Mouse (Mus musculus): ENCODE data around the gene Lsp1.

Gene Lsp1

DNA sequence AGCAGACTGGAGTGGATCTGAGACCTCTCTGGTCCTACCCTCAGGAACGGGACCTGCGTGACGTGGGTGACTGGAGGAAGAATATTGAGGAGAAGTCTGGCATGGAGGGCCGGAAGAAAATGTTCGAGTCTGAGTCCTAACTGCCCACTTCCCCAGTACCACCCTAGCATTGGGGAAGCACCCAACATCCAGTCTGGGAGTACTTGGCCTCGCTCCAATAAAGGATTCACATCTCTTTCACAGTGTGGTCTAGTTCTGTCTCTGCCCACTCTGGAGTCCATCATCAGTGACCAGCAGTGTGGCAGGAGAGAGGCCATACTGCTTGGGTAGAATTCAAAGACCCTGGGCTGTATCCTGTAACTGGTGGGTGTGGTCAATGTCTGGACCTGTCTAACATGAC is 16.4 kb upstream of the Lsp1 start:
- DNase-seq (ENCODE audit: low spot score), result no peak

- DNase-seq (ENCODE audit: low spot score), result no peak
Measured at GRCm38 (mm10) chr7:142445324-142445723, 15.3 kb upstream of the Lsp1 start.

DNA sequence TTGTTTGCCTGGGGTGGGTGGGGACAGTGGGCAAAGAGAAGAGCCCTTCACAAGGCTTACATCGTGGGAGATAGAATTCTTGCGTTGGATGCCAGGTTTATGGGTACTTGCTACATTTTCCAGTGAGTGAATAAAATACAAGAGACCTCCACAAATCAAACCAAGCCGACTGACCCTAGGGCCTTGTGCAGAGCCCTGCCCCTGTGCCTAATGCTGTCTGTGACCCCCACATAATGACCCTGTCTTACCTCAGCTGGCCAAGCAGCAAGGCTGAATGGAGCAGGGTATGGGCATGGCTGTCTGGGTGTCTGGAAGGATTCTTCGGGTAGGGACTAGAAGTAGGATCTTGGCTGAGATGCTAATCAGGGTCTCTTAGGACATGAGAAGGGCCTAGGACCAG is 14.3 kb upstream of the Lsp1 start:
- DNase-seq (ENCODE audit: low spot score), result no peak

GRCm38 (mm10) chr7:142449038-142449617 is 11.5 kb upstream of the Lsp1 start:
- no peak for DNase-seq (ENCODE audit: low spot score)

DNA sequence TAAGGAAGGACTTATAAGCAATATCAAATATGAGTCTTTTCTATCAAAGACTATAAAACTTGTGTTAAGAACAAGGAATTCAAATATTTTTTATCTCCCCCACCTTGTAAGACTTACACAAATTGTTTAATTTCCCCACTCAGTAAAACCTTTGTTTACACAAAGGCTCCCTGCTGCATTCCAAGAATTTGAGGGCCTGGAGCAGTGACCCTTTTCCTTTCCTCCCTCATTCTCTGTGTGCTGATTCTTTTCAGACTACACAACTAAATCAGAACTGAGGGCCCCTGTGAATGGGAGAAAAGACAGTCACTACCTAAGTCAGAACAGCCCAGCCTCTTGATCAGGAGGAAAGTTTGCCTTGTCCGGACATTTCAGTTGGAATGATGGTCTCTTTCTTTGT is 5.9 kb upstream of the Lsp1 start:
- no peak for DNase-seq (ENCODE audit: low spot score)

DNA sequence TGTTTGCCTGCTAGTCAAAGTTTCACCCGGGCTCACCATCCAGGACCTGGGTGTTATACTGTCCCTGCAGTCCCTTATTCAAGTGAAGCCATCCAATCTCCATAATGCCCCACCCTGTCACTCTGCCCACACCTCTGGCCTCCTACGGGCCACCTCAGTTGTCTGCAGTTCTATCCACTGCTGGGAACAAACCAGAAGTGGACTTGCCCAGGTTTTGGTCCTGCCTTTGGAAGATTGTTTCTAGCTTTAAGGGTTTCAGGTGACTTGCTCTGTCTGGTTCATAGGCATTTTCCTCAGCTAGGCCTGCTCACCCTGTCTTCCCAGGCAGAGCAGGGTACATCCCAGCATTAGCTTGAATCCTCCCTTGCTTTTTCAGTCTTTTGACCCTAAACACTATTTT is 5.4 kb upstream of the Lsp1 start:
- DNase-seq (ENCODE audit: low spot score), result no peak

DNA sequence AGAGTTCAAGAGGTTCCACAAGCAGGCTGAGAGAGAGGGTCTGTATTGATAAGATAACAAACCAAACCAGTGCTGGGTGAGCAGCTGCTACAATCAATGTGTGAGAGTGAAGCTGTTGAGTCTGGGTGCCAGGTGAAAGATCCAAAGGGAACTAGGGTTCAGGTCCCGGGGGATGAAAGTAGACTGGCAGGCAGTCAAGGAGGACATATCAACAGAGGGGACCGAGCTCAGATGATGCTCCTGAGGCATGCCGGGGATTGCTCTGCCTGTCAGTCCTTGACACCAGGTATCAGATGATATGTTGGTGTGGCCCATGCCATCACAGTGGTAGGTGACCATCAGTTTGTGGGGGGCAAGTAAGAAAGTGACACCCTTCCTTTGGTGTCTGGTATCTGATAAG is 3.8 kb upstream of the Lsp1 start:
- DNase-seq (ENCODE audit: low spot score), result no peak

DNA sequence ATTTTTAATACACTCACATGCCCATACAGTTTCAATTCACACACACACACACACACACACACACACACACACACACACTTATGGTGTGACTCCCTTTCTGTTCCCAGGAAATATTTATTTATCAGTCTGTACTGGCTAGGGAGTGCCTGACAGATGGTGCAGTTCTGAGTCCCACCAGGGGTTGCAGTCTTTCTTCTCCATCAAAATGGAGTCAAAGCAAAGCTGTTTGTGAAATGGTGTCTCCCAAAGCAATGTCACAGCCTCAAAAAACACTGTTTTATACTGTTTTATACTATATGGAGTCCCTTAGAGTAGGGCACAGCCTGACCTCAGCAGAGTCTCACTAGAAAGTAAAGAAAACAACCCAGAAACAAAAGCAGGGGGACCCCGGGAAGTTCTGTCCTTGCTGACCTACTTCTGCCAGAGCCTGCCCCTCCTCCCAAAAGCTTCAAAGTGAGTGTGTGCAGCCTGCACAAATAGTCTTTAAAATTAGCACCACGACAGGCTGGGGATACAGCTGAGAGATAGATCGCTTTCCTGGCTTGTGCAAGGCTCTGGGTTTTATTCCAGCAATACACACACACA is 3.3 kb upstream of the Lsp1 start:
- no peak for DNase-seq (ENCODE audit: low spot score)

DNA sequence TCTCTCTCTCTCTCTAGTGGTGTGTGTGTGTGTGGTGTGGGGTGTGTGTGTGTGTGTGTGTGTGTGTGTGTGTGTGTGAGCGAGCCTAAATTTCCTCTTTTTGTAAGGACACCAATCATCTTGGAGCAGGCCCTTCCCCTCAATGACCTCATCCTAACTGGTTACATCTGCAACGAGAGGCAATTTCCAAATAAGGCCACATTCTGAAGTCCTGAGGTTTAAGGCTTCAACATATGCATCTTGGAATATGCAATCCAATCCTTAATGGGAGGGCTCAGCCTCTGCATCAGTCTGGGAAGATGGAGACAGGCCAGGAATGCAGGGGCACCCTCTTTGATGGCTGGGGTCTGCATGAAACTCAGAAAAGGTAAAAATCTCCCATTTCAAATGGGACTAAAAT is 2.6 kb upstream of the Lsp1 start:
- peak; percentile 54 for DNase-seq (ENCODE audit: low spot score)

GRCm38 (mm10) chr7:142458676-142459298 is 1.8 kb upstream of the Lsp1 start:
- no peak for DNase-seq (ENCODE audit: low spot score)

- no peak for DNase-seq (ENCODE audit: low spot score)
Measured at GRCm38 (mm10) chr7:142459299-142459691, 1.3 kb upstream of the Lsp1 start.

DNA sequence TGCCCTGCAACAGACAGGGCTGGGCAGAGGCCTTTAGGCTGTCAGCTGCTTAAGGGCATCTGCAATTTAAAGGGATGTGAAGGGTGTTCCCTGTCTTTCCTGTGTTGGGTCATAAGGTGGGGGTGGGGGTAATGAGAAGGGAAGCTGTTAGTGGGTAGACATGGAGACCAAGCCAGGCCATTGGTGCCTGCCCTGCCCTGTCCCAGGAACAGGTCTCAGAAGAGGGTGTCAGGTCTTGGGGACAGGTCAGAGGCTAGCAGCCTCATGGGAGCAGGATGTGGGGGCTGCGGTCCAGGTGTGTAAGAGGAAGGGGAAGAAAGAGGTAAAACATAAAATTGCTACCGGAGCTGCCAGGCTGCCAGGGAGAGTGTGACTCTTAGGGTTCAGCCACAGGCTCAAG is 837 bp downstream of the Lsp1 start:
- DNase-seq (ENCODE audit: low spot score), result no peak

- no peak for DNase-seq (ENCODE audit: low spot score)
Measured at GRCm38 (mm10) chr7:142462190-142462589, 1.6 kb downstream of the Lsp1 start.

DNA sequence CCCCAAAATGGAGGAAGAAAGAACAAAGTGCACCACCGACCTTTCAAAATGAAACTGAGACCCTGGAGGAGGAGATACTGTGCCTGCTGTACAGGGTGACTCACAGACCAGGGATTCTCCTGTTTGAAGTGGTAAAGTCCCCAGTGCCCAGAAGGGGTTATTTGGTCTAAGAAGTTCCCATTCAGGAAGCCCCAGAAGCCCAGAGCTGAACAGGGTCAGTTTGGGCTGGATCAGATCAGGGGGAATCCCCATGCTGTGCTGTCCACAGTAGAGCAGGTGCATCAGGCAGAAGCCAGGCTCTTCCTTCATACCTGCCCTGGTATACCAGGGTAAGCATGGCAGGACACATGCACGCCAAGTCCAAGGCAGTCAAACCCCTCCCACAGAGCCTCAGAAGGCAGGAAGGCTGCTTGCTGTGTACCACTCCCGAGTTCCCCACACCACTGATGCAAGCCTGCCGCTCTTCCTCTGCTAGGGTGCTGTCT is 2.0 kb downstream of the Lsp1 start:
- DNase-seq (ENCODE audit: low spot score), result no peak

GRCm38 (mm10) chr7:142470171-142470691 is 9.6 kb downstream of the Lsp1 start:
- DNase-seq (ENCODE audit: low spot score), result no peak

DNA sequence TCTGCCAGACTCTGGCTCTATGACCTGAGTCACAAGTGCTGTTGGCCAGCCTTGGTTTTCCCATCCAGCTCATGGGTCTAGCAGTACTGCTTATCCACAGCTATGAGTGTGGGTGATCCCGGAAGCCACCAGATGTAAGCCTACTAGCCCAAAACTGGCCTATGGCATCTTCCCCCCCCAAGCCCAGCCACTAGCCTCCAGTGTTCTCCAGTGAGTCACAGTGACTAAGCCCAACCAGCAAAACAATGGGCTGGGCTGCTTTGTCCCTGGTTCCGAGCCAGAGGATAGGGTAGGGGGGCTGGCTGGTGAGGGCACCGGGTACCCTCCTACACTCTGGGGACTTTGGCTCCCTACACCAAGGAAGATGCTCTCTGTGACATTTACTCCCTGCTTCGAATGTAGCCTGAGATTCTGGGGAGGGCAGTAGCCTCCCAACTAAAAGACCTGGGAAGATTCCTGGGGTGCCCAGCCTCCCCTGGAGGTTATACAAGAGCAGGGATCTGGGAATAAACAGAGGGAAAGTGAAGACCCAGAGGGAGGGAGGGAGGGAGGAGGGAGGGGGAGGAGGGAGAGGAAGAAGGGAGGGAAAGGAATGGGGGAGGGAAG is 10.3 kb downstream of the Lsp1 start:
- DNase-seq (ENCODE audit: low spot score), result peak; percentile 57

- DNase-seq (ENCODE audit: low spot score), result no peak
Measured at GRCm38 (mm10) chr7:142471414-142471861, 10.8 kb downstream of the Lsp1 start.

DNA sequence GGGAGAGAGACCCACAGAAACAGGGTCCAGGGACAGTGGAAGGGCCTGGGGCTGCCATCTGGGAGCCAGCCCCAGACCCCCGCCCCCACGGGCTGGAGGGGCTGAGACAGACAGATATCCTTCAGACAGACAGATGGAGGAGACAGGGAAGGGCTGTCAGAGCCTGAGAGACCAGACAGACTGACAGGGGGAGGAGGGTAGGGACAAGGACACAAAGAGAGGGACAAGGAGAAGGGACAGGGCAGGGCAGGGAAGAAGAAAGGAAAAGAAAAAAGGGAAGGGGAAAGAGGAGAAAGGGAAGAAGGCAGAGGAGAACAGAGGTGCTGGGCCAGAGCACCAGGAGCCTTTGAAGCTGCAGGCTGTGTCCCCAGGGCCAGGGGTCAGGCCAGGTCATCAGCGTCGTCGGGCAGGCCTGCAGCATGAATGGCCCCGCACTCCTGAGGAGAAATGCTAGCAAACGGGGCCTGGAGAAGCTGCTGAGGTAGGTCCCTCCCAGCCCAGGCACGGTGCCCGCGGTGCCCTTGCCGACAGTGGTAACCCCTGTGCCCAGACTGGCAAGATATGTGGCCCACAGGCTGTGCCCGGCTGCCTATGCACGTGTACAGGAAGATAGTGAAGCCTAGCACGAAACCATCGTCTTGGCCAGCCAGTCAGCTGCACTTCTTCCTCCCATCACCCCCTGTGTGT is 11.4 kb downstream of the Lsp1 start:
- no peak for DNase-seq (ENCODE audit: low spot score)

- DNase-seq (ENCODE audit: low spot score), result no peak
Measured at GRCm38 (mm10) chr7:142472936-142473335, 12.3 kb downstream of the Lsp1 start.

- DNase-seq (ENCODE audit: low spot score), result no peak
Measured at GRCm38 (mm10) chr7:142473476-142473875, 12.9 kb downstream of the Lsp1 start.

DNA sequence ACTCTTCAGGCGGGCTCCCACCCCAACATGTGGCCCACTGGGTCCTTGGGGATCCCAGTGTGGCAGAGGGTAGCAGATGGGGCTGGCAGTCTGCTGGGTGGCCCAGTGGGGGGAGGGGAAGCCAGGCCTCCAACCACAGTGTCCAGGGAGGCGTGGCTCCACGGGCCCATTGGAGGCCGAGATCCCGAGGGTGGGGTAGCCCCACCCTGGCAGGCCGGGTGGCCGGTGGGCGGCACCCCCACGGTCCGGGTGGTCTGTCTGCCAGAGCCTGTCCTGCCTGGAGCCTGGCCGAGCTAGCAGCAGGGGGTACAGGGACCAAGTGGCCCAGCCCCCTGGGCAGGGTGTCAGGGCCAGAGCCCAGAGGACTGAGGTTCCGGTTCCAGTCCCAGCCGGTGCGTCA is 14.2 kb downstream of the Lsp1 start:
- DNase-seq (ENCODE audit: low spot score), result no peak

- DNase-seq (ENCODE audit: low spot score), result no peak
Measured at GRCm38 (mm10) chr7:142475641-142476040, 15.0 kb downstream of the Lsp1 start.

Measured in yolk sac, embryonic 10.5 days (tissue).